Mouse (Mus musculus) lung, adult 2 months (tissue): Measurements from ENCODE around the gene Cst7.

Experiments
- CTCF ChIP-seq: fragments of 200-500 bp; IDR thresholded peaks from 2 replicates; pipeline ENCODE4 v1.5.1; 2011; ENCODE audit warnings: mild to moderate bottlenecking, low read length, control low read depth; ENCODE audit not compliant: insufficient read depth
- POLR2A ChIP-seq: fragments of 200-500 bp; IDR thresholded peaks from 2 replicates; pipeline ENCODE4 v1.6.1; 2011; ENCODE audit warnings: low read depth, mild to moderate bottlenecking, control low read depth, low read length, borderline replicate concordance; ENCODE audit errors: extremely low read depth

GRCm38 (mm10) chr2:150608872-150609560 is 38.8 kb downstream of the Cst7 start:
- no peak for TF ChIP-seq POLR2A
- 0 out of 2 replicates have a peak, but pooled peaks have one; percentile 0 for TF ChIP-seq CTCF
